Mouse (Mus musculus) T-helper 17 cell (primary cell): Measurements from ENCODE around the gene Tmem38b.

Experiments used
- in situ Hi-C, 2 experiments: fragments of 300-600 bp; cut with MboI, MseI; formaldehyde crosslinking; loops; 1 replicate in 1 of 2; 2 replicates in 1 of 2; pipeline ENCODE4 v1.15.1; 2025; ENCODE audit warnings: high pct_unique_total_duplicates in 2 of 2

The Tmem38b gene

DNA sequence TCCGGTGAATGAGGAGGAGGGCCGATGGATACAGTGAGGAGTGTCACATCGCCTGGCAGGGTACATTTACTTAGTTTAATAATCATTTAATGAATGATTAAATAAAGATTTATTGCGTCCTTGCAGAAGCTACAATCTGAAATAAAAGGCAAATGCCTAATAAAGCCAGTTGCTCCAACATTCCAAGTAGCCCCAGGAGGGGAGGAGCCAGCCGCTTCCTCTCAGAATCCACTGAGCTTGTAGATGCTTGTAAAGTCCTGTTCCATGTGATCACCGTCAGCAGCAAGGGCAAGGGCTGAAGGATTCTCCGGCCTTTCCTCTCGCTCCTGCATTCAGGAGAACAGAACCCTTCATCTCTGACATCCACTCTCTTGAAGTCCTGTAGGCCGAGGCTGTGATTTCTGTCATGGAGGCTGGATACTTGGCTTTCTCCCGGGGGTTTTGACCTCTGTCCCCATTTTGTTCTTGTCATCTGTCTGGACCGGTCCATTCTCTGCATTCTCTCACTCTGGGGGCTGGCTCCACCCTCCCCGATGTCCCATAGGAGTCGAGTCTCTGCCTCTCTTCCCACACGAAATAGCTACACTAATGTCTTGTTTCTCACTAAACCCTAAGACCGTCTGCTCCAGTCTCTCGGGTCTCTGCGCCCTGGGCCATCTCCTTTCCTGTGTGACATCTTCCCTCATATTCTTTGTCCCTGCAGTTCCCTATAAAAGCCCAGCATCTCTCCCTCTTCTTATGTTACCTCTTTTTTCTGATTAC lies 57.3 kb downstream of the Tmem38b start:
- in situ Hi-C loops: no loop called here

DNA sequence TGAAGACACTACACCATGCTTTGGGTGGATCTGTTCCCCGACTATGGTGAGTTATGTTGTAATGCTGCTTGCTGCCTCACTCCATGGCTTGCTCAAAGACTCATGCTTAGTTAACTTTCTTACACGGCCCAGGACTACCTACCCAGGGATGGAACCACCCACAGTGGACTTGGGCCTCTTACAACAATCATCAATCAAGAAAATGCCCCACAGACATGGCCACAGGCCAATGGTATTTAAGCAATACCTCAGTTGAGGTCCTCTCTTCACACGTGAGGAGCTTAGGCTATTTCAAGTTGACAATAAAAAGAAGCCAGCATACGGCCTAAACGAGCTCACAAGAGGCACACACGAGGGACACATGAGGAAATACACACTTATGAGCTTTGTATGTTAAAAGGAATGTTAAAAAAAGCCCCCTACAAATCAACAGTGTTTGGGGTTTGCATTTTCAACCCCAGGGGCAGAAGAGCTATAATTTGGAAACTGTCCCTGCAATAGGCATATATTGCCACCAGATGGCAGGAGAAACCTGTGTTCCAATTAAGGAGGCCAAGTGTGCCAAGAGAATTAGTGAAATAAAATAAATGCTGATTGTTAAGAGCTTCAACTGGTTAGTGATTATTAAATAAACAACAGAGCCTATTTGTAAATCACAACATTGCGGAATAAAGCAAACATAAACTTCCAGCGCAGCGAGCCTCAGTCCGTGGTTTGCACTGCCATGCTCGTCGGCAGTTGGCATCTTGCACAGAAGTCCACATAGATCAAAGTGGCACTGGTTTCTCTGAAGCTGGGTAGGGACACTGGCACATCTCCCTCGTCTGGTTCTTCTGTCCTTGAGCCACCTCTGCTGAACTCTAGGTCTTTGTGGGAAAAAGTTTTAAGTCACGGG lies 58.8 kb downstream of the Tmem38b start:
- in situ Hi-C loops: no loop called here

DNA sequence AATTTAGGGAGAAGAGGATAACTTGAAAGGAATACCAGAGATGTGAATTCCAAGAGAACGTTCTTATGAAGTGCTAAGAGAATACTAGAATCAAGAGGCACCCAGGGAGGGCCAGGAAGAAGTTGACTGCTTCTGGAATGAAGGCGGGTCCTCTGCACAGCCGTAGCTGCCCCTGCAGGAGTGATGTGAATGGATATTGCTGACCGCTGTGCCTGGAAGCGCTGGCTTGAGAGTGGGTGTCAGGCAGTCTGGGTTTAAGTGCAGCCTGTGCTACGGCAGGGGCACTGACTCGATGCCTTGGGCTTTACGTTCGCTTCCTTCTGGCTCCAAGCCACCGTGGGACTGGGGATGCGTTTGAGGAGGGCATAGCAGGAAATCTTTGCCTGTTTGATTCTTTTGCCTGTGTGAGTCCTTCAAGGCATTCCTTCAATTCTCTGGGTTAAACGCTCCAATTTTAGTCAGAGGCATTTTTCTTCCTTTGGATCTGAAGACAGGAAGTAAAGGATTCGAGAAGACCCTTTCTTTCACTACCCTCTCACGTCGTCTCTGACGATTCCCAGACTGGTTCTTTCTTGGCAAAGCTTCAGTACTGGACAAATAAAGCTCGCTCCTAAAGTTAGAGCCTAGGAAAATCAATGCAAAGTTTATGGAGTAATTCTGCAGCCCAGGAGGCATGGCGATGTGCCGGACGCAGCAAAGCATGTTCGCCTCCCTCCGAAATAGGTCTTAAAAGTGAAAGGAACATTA lies 60.7 kb downstream of the Tmem38b start:
- in situ Hi-C loops: no loop called here

DNA sequence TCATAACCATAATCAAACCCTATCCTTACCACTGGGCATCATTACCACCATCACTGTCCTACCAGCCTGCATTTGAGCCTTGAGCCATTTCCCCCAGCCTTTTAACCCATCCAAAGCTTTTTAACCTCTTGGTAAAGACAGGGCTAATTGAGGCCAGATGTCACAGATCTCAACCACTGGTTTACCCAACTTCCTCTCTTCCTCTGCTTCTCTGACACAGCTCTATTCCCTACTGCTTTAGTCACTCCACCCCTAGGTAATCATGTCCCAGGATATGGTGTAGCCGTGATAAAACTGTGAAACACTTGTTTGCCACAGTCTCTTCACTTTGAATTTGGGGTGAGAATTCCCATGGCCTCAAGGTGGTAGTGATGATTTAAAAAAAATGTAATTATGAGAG lies 69.5 kb downstream of the Tmem38b start:
- in situ Hi-C loops: no loop called here

DNA sequence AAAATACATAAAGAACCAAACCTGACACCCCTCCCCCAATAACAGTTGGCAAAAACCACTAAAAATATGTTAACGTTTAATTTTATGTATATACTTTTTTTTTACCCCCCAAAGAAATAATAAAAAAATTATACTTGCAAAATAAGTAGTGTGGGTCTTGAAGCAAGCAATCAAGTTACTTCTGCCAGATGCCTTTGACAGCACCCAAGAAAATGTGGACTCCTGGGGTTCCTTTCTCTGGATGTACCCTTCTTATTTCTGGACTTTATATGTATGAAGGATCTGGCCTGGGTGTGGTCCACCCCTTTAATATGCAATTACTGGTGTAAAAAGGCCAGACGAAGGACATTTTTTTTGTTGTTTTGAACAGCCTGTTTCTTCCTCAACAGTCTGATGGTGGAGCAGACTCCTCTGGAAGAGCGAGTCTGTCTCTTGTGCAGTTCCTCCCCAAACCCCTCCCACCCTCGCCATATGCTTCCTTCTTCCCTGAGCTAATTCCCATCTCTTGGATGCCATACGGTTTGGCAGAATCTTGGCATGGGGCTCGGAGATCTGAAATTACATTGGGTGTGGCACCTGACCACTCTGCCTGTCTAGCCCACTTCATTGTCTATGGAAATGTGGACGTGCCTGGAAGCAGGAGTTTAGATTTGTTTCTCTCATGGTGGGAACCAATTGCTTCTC lies 70.4 kb downstream of the Tmem38b start:
- in situ Hi-C loops: no loop called here

DNA sequence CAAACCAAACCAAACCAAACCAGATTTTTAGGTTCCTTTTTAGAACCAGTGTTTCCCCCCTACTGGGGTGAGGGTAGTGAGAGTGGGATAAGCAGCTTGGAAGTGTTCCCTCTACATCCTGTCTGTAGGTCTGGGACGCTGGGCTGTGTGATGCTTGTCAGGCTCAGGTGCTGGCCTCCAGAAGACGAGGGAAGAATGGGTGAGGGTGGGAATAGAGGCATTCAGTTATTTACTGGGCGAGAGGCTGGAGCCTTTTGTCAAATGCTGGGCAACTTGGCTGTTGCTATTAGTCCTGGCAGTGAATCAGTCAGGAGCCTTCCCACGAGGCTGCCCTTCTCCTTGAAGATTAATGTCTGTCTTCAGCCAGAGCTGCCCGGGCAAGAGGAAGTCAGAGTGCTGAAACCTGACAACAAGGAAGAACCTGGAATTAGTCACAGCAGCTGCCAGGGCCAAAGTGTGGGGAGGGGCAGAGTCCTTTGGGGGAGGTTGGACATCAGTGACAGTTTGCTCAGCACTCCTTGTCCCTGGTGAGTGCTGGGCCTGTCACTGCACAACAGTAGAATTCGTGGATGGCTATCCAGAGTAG lies 74.6 kb downstream of the Tmem38b start:
- in situ Hi-C loops: loop anchor here in 1 of 2 experiments (10.0 kb wide), 1 partner anchor 1724 kb away; no protein-coding TSS in a partner anchor

DNA sequence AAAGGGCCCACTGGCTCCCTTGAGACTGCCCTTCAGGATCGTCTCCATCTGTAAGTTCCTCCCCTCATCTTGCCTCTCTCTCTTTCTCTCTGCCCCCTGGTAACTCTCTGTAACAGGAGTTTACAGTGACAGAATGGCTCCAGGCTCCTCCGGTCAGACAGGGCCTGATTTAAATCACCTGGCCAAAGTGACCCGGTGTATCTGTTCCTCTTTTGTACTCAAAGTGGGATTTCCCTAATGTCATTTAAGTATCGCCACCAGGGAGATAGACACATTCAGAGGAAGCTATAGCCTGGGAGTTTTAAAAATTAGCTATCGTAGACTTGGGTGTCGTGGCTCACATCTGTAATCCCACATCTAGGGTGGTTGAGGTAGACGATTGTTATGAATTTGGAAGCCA lies 78.5 kb downstream of the Tmem38b start:
- in situ Hi-C loops: loop anchor here in 1 of 2 experiments (10.0 kb wide), 1 partner anchor 1720 kb away; no protein-coding TSS in a partner anchor

DNA sequence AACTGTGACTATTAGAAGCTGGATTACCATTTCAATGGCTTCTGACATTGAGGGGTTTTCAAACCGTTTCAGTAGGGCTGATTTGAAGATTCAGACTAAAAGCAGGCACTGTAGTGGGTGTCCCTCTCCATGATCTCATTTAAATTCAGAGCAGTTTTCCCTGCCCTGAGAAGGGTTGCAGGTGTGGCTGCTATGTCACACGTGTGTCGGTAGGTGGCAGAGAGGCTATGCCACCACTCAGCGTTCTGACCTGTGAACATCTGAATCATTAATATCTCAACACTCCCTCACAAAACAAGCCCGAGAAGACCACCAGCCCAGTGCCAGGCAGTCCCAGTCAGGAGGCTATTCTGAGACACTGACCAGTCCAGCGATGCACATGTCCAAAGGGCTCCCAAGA lies 79.7 kb downstream of the Tmem38b start:
- in situ Hi-C loops: loop anchor here in 1 of 2 experiments (10.0 kb wide), 1 partner anchor 1719 kb away; no protein-coding TSS in a partner anchor

DNA sequence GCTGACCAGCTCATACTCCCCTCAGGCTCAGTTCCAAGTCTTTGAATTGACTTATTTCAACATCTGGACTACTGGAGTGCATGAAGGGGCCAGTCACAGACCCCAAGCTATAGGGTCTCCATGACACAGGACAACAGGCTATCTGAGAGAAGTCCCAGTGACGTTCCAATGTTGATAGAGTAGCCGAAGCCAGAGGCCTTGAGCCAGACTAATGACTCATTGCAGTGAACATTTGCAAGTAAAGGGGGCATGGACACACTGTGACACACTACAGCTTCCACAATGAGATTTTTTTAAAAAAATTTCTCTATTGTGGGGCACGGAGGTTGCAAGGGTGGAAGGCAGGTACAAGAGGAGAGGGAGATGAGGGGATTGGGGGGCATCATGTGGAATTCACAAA lies 81.2 kb downstream of the Tmem38b start:
- in situ Hi-C loops: loop anchor here in 1 of 2 experiments (10.0 kb wide), 1 partner anchor 1718 kb away; no protein-coding TSS in a partner anchor
